Comparison of ENCODE assay signal across 34 mouse cellular contexts in genomic region chr9:63185249-63185648, GRCm38 (mm10). TPM values are rescaled to one million over a fixed set of nuclear protein-coding genes. Genes with fewer than 3 reads are reported as not detected.
"Had no signal": no experiment of that assay in that cellular context is flagged by ENCODE, and none has a peak within 500 bp of the region (broad histone marks: within the 10 kb centered on the region; RNA-seq: fewer than 3 reads in every experiment).

No protein-coding gene starts in this region.

- H3K4me1 ChIP-seq: lung, embryonic 15.5 days; megakaryocyte, embryonic 14.5 days had no signal

- H3K4me2 ChIP-seq: limb, embryonic 12.5 days; limb, embryonic 13.5 days; limb, embryonic 15.5 days; liver, embryonic 12.5 days; liver, embryonic 13.5 days; liver, embryonic 15.5 days; lung, embryonic 14.5 days; lung, embryonic 15.5 days; midbrain, embryonic 11.5 days; midbrain, embryonic 12.5 days; midbrain, embryonic 13.5 days; midbrain, embryonic 15.5 days had no signal

- H3K36me3 ChIP-seq: liver, embryonic 12.5 days; liver, embryonic 13.5 days; liver, embryonic 15.5 days; lung, embryonic 15.5 days; midbrain, embryonic 12.5 days; midbrain, embryonic 13.5 days; midbrain, embryonic 15.5 days had no signal

- H3K27ac ChIP-seq: left cerebral cortex, adult 2 months; limb, embryonic 10.5 days; limb, embryonic 12.5 days; limb, embryonic 13.5 days; limb, embryonic 15.5 days; liver, embryonic 12.5 days; liver, embryonic 13.5 days; liver, embryonic 14.5 days; liver, embryonic 15.5 days; lung, embryonic 15.5 days; macrophage; midbrain, embryonic 10.5 days; midbrain, embryonic 12.5 days; midbrain, embryonic 13.5 days; midbrain, embryonic 15.5 days had no signal

- DNase-seq: left cerebral cortex, postnatal 4 days; liver, embryonic 13.5 days; lung, adult 18-20 months; lung, adult 2 months; lung, embryonic 14.5 days; lung, postnatal 10 days; lung, postnatal 14 days; lung, postnatal 36 days; lung, postnatal 4 days; midbrain, embryonic 14.5 days had no signal

- H3K9me3 ChIP-seq: limb, embryonic 10.5 days; limb, embryonic 12.5 days; limb, embryonic 13.5 days; limb, embryonic 15.5 days; liver, embryonic 12.5 days; liver, embryonic 13.5 days; liver, embryonic 15.5 days; lung, embryonic 15.5 days; megakaryocyte, embryonic 14.5 days; midbrain, embryonic 10.5 days; midbrain, embryonic 12.5 days; midbrain, embryonic 13.5 days; midbrain, embryonic 15.5 days had no signal

- ATAC-seq: liver, embryonic 12.5 days; lung, postnatal 0 days; midbrain, embryonic 13.5 days; midbrain, embryonic 15.5 days; midbrain, embryonic 16.5 days had no signal

- H3K4me3 ChIP-seq: left cerebral cortex, adult 2 months; limb, embryonic 10.5 days; limb, embryonic 12.5 days; limb, embryonic 13.5 days; limb, embryonic 15.5 days; liver, embryonic 12.5 days; liver, embryonic 13.5 days; liver, embryonic 15.5 days; lung, embryonic 15.5 days; megakaryocyte, embryonic 14.5 days; midbrain, embryonic 10.5 days; midbrain, embryonic 12.5 days; midbrain, embryonic 13.5 days; midbrain, embryonic 15.5 days; myocyte had no signal

- H3K27me3 ChIP-seq: limb, embryonic 15.5 days; liver, embryonic 12.5 days; liver, embryonic 13.5 days; liver, embryonic 15.5 days; lung, embryonic 15.5 days; megakaryocyte, embryonic 14.5 days had no signal

- H3K9ac ChIP-seq: limb, embryonic 12.5 days; limb, embryonic 13.5 days; limb, embryonic 15.5 days; liver, embryonic 12.5 days; liver, embryonic 13.5 days; liver, embryonic 14.5 days; liver, embryonic 15.5 days; lung, embryonic 14.5 days; lung, embryonic 15.5 days; midbrain, embryonic 12.5 days; midbrain, embryonic 13.5 days; midbrain, embryonic 15.5 days had no signal

RNA-seq across cellular contexts. Expression of gene Skor1, which starts 36.5 kb away (rescaled TPM):
- total RNA-seq: megakaryocyte, adult 5-6 weeks; megakaryocyte-erythroid progenitor cell, adult 5-6 weeks; monocyte, adult 5-6 weeks had no signal
- polyA plus RNA-seq: liver, embryonic 12.5 days; liver, embryonic 13.5 days; liver, embryonic 15.5 days; liver, embryonic 16.5 days; lung, embryonic 14.5 days; lung, embryonic 15.5 days; lung, embryonic 16.5 days had no signal
